Mouse (Mus musculus): Measurements from ENCODE around the gene Dock2.

The Dock2 gene

GRCm38 (mm10) chr11:34769396-34769795 is 14.3 kb downstream of the Dock2 start:
- DNase-seq (ENCODE audit: low spot score) = no peak

- no peak for DNase-seq (ENCODE audit: low spot score)
These were observed 19.8 kb downstream of the Dock2 start for GRCm38 (mm10) chr11:34763739-34764361.

GRCm38 (mm10) chr11:34762570-34763127 is 21.0 kb downstream of the Dock2 start:
- no peak for DNase-seq (ENCODE audit: low spot score)

- DNase-seq (ENCODE audit: low spot score) = no peak
These were observed 21.6 kb downstream of the Dock2 start for GRCm38 (mm10) chr11:34762125-34762524.

- DNase-seq (ENCODE audit: low spot score) = no peak
These were observed 24.1 kb downstream of the Dock2 start for GRCm38 (mm10) chr11:34759582-34759981.

- no peak for DNase-seq (ENCODE audit: low spot score)
These were observed 42.6 kb downstream of the Dock2 start for GRCm38 (mm10) chr11:34741081-34741480.

GRCm38 (mm10) chr11:34739816-34740215 is 43.9 kb downstream of the Dock2 start:
- no peak for DNase-seq (ENCODE audit: low spot score)

GRCm38 (mm10) chr11:34738945-34739344 is 44.7 kb downstream of the Dock2 start:
- no peak for DNase-seq (ENCODE audit: low spot score)

- DNase-seq (ENCODE audit: low spot score) = no peak
These were observed 46.5 kb downstream of the Dock2 start for GRCm38 (mm10) chr11:34737193-34737592.

GRCm38 (mm10) chr11:34734033-34734432 is 49.7 kb downstream of the Dock2 start:
- DNase-seq (ENCODE audit: low spot score) = no peak

GRCm38 (mm10) chr11:34727467-34727866 is 56.2 kb downstream of the Dock2 start:
- no peak for DNase-seq (ENCODE audit: low spot score)

- DNase-seq (ENCODE audit: low spot score) = no peak
These were observed 56.9 kb downstream of the Dock2 start for GRCm38 (mm10) chr11:34726699-34727347.

- no peak for DNase-seq (ENCODE audit: low spot score)
These were observed 70.3 kb downstream of the Dock2 start for GRCm38 (mm10) chr11:34713360-34713759.

- DNase-seq (ENCODE audit: low spot score) = no peak
These were observed 75.4 kb downstream of the Dock2 start for GRCm38 (mm10) chr11:34708278-34708677.

GRCm38 (mm10) chr11:34707360-34707759 is 76.3 kb downstream of the Dock2 start:
- no peak for DNase-seq (ENCODE audit: low spot score)

- DNase-seq (ENCODE audit: low spot score) = no peak
These were observed 78.6 kb downstream of the Dock2 start for GRCm38 (mm10) chr11:34705108-34705446.

- DNase-seq (ENCODE audit: low spot score) = no peak
These were observed 79.1 kb downstream of the Dock2 start for GRCm38 (mm10) chr11:34704384-34705107.

GRCm38 (mm10) chr11:34703851-34704250 is 79.8 kb downstream of the Dock2 start:
- no peak for DNase-seq (ENCODE audit: low spot score)

- no peak for DNase-seq (ENCODE audit: low spot score)
These were observed 101.9 kb downstream of the Dock2 start for GRCm38 (mm10) chr11:34681790-34682189.

GRCm38 (mm10) chr11:34544631-34545030 is 239.1 kb downstream of the Dock2 start:
- no peak for DNase-seq (ENCODE audit: low spot score)

- DNase-seq (ENCODE audit: low spot score) = no peak
These were observed 251.6 kb downstream of the Dock2 start for GRCm38 (mm10) chr11:34532131-34532530.

GRCm38 (mm10) chr11:34530971-34531370 is 252.7 kb downstream of the Dock2 start:
- no peak for DNase-seq (ENCODE audit: low spot score)

- no peak for DNase-seq (ENCODE audit: low spot score)
These were observed 255.7 kb downstream of the Dock2 start for GRCm38 (mm10) chr11:34528006-34528405.

All from ovary, postnatal 36 days (tissue).